ENCODE assay signal across 9 mouse cellular contexts in the genomic region with DNA sequence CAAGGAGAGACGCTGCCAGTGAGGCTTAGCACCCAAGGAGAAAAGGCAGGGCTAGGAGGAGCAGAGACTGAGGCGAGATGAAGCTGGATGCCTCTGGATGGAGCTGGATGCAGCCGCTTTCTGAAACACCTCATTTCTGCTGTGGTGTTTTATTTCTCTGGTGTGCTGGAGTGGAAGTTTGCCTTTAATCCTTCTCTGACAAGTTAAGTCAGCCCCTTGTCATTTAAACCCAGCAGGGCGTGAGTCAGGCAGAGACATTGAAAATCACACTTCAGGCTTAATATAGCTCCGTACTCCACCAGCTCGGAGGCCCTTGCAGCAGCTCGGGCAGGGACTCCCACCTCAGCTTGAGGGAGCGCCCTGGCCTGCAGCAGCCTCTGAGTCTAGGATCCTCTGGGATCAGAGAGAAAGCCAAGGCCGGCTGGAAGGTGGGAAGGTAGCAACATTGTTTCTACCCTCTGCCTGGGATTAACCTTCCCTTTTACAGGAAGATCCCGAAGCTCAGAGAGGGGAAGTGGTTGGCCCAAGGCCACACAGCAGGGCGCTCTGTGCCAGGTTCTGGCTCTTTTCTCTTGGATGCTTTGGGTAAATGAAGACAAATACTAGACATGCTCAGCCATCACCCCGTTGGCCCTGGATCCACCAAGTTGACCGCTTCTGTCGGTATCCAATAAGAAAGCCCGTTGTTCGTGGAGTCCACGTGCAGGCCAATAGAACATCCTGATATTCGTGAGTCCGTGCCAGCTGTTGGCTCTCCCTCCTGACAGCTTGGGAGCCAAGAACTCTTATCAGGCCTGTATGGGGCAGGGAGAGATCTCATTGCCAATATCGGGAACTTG.
DNase-seq lines count a peak whose midpoint lies in the region; ATAC-seq and TF ChIP-seq lines count a peak whose summit lies in the region.
"Had no signal": no experiment of that assay in that cellular context is flagged by ENCODE, and none has a peak within 500 bp of the region (broad histone marks: within the 10 kb centered on the region; RNA-seq: fewer than 3 reads in every experiment).

No protein-coding gene starts in this region.

- H3K27me3 ChIP-seq in midbrain, embryonic 13.5 days: peaks cover 2% of the 10 kb centered on the region; the same call in 1 of the 2 replicates
- no peaks in the 10 kb centered on the region; the same call in 1 of the 2 replicates for H3K27me3 ChIP-seq in midbrain, embryonic 11.5 days (ENCODE audit: control insufficient read depth, insufficient read depth, low read length)
- H3K27me3 ChIP-seq in midbrain, postnatal 0 days (ENCODE audit: insufficient read depth, low read length): no peaks in the 10 kb centered on the region

- 0 out of 2 replicates have a peak overlapping the region, but pooled peaks have one; percentile 3 for H3K9ac ChIP-seq in midbrain, embryonic 13.5 days (replicated peaks)
- no peak overlapping the region for H3K9ac ChIP-seq in midbrain, embryonic 11.5 days (ENCODE audit: low read length)
- no peak overlapping the region for H3K9ac ChIP-seq in midbrain, postnatal 0 days (replicated peaks; ENCODE audit: low read length, poor library complexity, severe bottlenecking)
- H3K9ac ChIP-seq: midbrain, embryonic 12.5 days had no signal

- 62% methylated on average over 20 of the region's 20 CpGs for WGBS in midbrain, embryonic 13.5 days
- WGBS in midbrain, embryonic 11.5 days: 73% methylated on average over 20 of the region's 20 CpGs
- 55% methylated on average over 20 of the region's 20 CpGs for WGBS in midbrain, postnatal 0 days

- ATAC-seq in midbrain, embryonic 13.5 days: no peak
- no peak for ATAC-seq in midbrain, embryonic 11.5 days (ENCODE audit: low FRiP score)
- peak; percentile 68; the same call in 1 of the 2 replicates for ATAC-seq in midbrain, postnatal 0 days (ENCODE audit: low FRiP score)
- ATAC-seq in inflammation-experienced regulatory T-cells, adult 6 months: no peak

- H3K36me3 ChIP-seq in midbrain, embryonic 13.5 days: no peaks in the 10 kb centered on the region
- no peaks in the 10 kb centered on the region for H3K36me3 ChIP-seq in midbrain, embryonic 11.5 days (ENCODE audit: control insufficient read depth, insufficient read depth, low read length)
- H3K36me3 ChIP-seq in midbrain, postnatal 0 days (ENCODE audit: insufficient read depth, low read length): no peaks in the 10 kb centered on the region
- H3K36me3 ChIP-seq: midbrain, embryonic 12.5 days had no signal

- peaks cover 21% of the 10 kb centered on the region for H3K4me1 ChIP-seq in midbrain, embryonic 13.5 days (replicated peaks)
- no peaks in the 10 kb centered on the region for H3K4me1 ChIP-seq in midbrain, embryonic 11.5 days (ENCODE audit: control insufficient read depth, insufficient read depth, low read length)
- peaks cover 9% of the 10 kb centered on the region; the same call in 1 of the 2 replicates for H3K4me1 ChIP-seq in midbrain, postnatal 0 days (ENCODE audit: insufficient read depth, low read length)

- peaks cover 3% of the 10 kb centered on the region; the same call in 1 of the 2 replicates for H3K9me3 ChIP-seq in midbrain, embryonic 13.5 days
- H3K9me3 ChIP-seq in midbrain, embryonic 11.5 days (ENCODE audit: control insufficient read depth, low read length): no peaks in the 10 kb centered on the region; the same call in 1 of the 2 replicates
- H3K9me3 ChIP-seq in midbrain, postnatal 0 days (ENCODE audit: low read length): no peaks in the 10 kb centered on the region

- no peak overlapping the region for H3K4me3 ChIP-seq in midbrain, embryonic 13.5 days (replicated peaks)
- H3K4me3 ChIP-seq in midbrain, embryonic 11.5 days (ENCODE audit: low read depth, low read length): no peak overlapping the region
- no peak overlapping the region for H3K4me3 ChIP-seq in midbrain, postnatal 0 days (ENCODE audit: low read depth, low read length)
- H3K4me3 ChIP-seq: midbrain, embryonic 12.5 days had no signal

- H3K4me2 ChIP-seq in midbrain, embryonic 13.5 days (replicated peaks): no peak overlapping the region
- H3K4me2 ChIP-seq in midbrain, embryonic 11.5 days: no peak overlapping the region
- H3K4me2 ChIP-seq in midbrain, postnatal 0 days (ENCODE audit: low read depth, low read length, poor library complexity, severe bottlenecking): no peak overlapping the region
- H3K4me2 ChIP-seq: midbrain, embryonic 12.5 days had no signal

- peak overlapping the region; percentile 42 for H3K27ac ChIP-seq in midbrain, embryonic 13.5 days
- H3K27ac ChIP-seq in midbrain, embryonic 11.5 days (ENCODE audit: low read depth, low read length): no peak overlapping the region
- peak overlapping the region; percentile 65 for H3K27ac ChIP-seq in midbrain, postnatal 0 days (ENCODE audit: low read depth, low read length)
- H3K27ac ChIP-seq: midbrain, embryonic 12.5 days had no signal

- no peak for TF ChIP-seq CTCF in midbrain, postnatal 0 days (IDR thresholded peaks at IDR 0.05)

- DNase-seq in midbrain, embryonic 11.5 days (ENCODE audit: low spot score, missing footprints): no peak
- DNase-seq in cerebellum, adult 9-11 months: peak; percentile 75
- DNase-seq in frontal cortex, postnatal 36 days (ENCODE audit: low spot score in 2 of 2): peak; percentile 66 to 68
- DNase-seq in midbrain, postnatal 0 days (ENCODE audit: low spot score): peak; percentile 59
- DNase-seq in urinary bladder, adult 2 months (ENCODE audit: low spot score): no peak
- no peak for DNase-seq in liver

Comparison
In these comparisons a context has a peak if more than half of its experiments do, and no peak if none do; other contexts are left out.
1. DNase-seq: peak in cerebellum, adult 9-11 months (single experiment), frontal cortex, postnatal 36 days (2 of 2) and midbrain, postnatal 0 days (single experiment); none in midbrain, embryonic 11.5 days (single experiment), urinary bladder, adult 2 months (single experiment) and liver (single experiment).